Mouse (Mus musculus): ENCODE measurements around the gene Ccdc181. TPM values are rescaled to one million over a fixed set of nuclear protein-coding genes. Genes with fewer than 3 reads are reported as not detected.
A peak's percentile ranks its signal among the peaks of the same experiment; 100 is the strongest.

Ccdc181 gene
- polyA plus RNA-seq, 1 experiment from 2014 or later: 22.3 TPM

DNA sequence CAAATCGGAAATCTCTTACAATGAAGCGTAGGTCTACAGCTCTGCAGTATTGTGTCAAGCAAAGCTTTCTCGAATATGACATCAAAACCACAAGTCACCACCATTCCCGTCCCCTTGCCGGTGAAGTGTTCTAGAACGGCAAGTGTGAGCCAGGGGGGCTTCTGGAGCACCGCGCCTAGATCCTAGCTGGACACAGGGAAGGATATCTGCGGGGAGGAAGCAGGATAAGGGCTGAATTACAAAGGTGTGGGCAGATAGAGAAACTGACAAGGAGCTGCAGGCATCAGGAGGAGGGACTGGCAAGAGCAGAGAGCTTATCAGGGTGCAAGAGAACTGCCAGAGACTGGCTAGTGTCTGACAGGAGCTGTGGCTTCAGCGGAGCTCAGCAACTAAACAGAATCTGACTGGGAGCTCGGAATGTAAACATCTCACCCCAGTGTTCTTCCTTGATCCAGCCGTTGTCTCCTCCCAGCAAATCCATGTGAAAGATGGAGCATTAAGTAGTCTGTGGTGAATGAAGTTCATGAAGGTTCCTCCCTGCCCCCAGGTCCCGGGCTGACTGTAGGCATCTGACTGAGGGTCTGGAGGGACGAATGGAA, 44.3 kb downstream of the Ccdc181 start:
- WGBS: 88% methylated on average over 14 of the region's 14 CpGs
- H3K27ac ChIP-seq (replicated peaks): no peak overlapping the region
- no peaks in the 10 kb centered on the region for H3K9me3 ChIP-seq
- ATAC-seq (replicated peaks): no peak
- no peak overlapping the region for H3K9ac ChIP-seq (replicated peaks)
- no peak overlapping the region for H3K4me3 ChIP-seq
- no peak overlapping the region for H3K4me2 ChIP-seq (replicated peaks)
- H3K36me3 ChIP-seq: no peaks in the 10 kb centered on the region
- no peaks in the 10 kb centered on the region; the same call in 1 of the 2 replicates for H3K4me1 ChIP-seq
- H3K27me3 ChIP-seq: no peaks in the 10 kb centered on the region

DNA sequence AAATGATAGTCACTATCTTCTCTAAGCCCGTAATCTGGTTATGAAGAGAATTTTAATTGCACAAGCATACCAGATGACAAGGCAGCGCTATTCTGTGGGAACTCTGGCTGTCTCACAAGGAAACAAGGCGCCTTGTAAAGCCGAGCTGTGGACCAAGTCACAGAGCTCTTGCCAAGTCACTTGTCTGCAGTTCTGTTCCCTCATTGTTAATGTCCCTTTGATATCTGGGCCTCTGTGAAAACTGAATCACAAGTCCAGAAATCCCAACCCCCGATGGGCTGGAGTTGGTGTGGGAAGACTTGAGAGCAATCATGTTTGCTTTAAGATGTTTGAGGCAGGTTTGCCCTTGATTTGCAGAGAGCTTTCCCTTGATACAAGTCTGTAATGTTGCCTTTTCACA, 45.3 kb downstream of the Ccdc181 start:
- ATAC-seq (replicated peaks): peak; percentile 47; the same call in 1 of the 2 replicates

DNA sequence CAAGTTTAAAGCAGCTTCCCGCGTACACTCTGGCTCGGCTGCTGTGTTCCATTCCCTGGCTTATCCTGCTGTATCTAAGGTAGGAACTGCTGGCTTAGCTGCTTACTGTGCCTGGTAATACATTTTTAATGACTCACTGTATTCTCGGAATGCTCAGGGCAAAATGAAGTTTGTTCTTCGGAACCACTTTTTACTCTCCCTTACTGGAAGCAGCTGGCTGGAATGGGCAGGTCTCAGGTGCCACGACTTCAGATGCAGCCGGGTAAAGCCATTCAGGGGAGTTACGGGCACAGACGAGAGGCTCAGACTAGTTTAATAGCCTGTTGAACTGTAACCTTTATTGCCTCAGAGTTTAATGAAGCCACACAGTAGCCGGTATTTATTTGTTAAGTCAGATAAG, 46.0 kb downstream of the Ccdc181 start:
- H3K27ac ChIP-seq (replicated peaks): peak overlapping the region; percentile 46
- 73% methylated on average over 10 of the region's 10 CpGs for whole genome bisulfite sequencing

More for the DNA sequence above, 45.3 kb downstream of the Ccdc181 start:
- H3K27ac ChIP-seq (replicated peaks): peak overlapping the region; percentile 46
- H3K4me3 ChIP-seq: no peak overlapping the region
- no peaks in the 10 kb centered on the region for H3K36me3 ChIP-seq
- 41% methylated on average over 5 of the region's 5 CpGs for WGBS
- H3K9me3 ChIP-seq: no peaks in the 10 kb centered on the region
- H3K4me1 ChIP-seq: no peaks in the 10 kb centered on the region; the same call in 1 of the 2 replicates
- no peaks in the 10 kb centered on the region for H3K27me3 ChIP-seq
- H3K4me2 ChIP-seq (replicated peaks): no peak overlapping the region
- no peak overlapping the region for H3K9ac ChIP-seq (replicated peaks)

DNA sequence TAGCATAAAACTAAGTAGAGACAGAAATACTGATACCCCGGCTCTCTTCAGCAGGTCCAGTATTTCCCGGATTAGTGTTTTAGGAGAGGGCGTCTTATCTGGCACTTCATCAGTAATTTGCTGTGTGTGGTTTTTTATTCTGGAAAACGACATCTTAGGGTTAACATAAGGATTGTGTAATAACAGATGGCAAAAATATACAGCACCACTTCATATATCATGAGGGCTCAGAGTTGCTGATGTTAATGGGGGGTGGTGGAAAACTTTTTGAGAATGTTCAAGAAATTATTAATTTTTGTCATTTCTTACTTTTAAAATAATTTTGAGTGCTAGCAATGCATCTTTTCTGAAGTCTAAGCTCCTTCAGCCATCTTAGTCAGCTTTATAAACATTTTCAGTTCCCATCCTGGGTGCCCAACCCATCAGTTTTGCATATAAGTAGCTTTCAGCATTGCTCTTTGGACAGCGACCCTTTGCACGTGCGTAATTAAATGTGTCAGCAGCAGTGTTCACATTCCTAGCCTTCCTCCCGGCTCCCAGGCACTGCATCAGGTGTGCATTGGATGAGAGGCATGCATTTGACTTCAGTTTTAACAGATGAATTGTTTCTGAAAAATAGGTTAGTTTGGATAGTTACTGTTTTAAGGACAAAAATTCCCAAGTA, 47.7 kb downstream of the Ccdc181 start:
- no peaks in the 10 kb centered on the region for H3K27me3 ChIP-seq
- no peak overlapping the region for H3K27ac ChIP-seq (replicated peaks)
- H3K4me2 ChIP-seq (replicated peaks): no peak overlapping the region
- H3K4me3 ChIP-seq: no peak overlapping the region
- ATAC-seq (replicated peaks): no peak
- no peaks in the 10 kb centered on the region for H3K9me3 ChIP-seq
- H3K36me3 ChIP-seq: no peaks in the 10 kb centered on the region
- H3K9ac ChIP-seq (replicated peaks): no peak overlapping the region
- peaks cover 7% of the 10 kb centered on the region for H3K4me1 ChIP-seq
- WGBS: 85% methylated on average over 8 of the region's 8 CpGs

More for the DNA sequence above, 46.0 kb downstream of the Ccdc181 start:
- ATAC-seq (replicated peaks): no peak
- Histone ChIP-seq H3K36me3 (no peaks in the 10 kb centered on the region), H3K4me2 (replicated peaks) (no peak overlapping the region), H3K4me3 (no peak overlapping the region), H3K9me3 (no peaks in the 10 kb centered on the region), H3K9ac (replicated peaks) (no peak overlapping the region), H3K4me1 (no peaks in the 10 kb centered on the region; the same call in 1 of the 2 replicates), H3K27me3 (no peaks in the 10 kb centered on the region)

DNA sequence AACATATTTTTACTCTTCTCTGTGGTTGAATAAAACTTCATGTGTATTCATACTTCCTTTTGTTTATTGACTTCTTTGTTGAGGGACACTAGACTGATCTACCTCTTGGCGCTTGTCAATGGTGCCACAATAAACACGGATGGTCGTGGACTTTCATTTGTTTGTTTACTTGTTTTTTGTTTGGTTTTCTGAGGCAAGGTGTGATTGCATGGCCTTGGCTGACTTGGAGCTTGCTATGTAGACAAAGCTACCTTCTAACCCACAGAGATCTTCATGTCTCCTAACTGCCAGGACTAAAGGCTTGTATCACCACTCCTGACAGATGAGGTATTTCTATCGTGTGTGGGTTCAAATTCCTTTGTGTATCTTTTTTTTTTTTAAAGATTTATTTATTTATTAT, 48.8 kb downstream of the Ccdc181 start:
- H3K9me3 ChIP-seq: no peaks in the 10 kb centered on the region
- H3K4me3 ChIP-seq: no peak overlapping the region
- H3K27ac ChIP-seq (replicated peaks): no peak overlapping the region
- H3K36me3 ChIP-seq: no peaks in the 10 kb centered on the region
- H3K4me2 ChIP-seq (replicated peaks): no peak overlapping the region
- 95% methylated on average over 4 of the region's 4 CpGs for WGBS
- H3K27me3 ChIP-seq: no peaks in the 10 kb centered on the region
- no peak for ATAC-seq (replicated peaks)
- H3K4me1 ChIP-seq: peaks cover 7% of the 10 kb centered on the region
- H3K9ac ChIP-seq (replicated peaks): no peak overlapping the region

DNA sequence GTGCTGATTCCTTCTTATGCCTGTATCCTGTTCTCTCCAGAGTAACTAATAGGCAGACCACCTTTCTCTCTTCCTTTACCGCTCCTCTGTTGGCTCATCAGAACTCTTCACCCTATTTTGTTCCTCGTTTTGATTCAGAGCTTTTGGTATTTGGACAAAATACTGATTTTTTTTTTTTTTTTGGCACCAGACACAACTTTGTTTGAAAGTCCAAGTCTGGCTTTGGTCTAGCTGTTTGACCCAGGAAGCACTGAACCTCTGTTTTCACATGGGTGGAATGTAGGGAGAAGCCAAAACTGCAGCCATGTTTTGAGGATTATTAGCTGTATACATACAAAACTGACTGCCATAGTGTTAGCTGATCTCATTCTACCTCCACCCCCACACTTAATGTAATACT, 49.5 kb downstream of the Ccdc181 start:
- peaks cover 7% of the 10 kb centered on the region for H3K4me1 ChIP-seq
- WGBS: 82% methylated on average over 2 of the region's 2 CpGs
- H3K4me2 ChIP-seq (replicated peaks): no peak overlapping the region
- no peak overlapping the region for H3K4me3 ChIP-seq
- no peaks in the 10 kb centered on the region for H3K9me3 ChIP-seq
- no peaks in the 10 kb centered on the region for H3K36me3 ChIP-seq
- H3K27me3 ChIP-seq: no peaks in the 10 kb centered on the region
- H3K27ac ChIP-seq (replicated peaks): no peak overlapping the region
- no peak for ATAC-seq (replicated peaks)
- H3K9ac ChIP-seq (replicated peaks): no peak overlapping the region

DNA sequence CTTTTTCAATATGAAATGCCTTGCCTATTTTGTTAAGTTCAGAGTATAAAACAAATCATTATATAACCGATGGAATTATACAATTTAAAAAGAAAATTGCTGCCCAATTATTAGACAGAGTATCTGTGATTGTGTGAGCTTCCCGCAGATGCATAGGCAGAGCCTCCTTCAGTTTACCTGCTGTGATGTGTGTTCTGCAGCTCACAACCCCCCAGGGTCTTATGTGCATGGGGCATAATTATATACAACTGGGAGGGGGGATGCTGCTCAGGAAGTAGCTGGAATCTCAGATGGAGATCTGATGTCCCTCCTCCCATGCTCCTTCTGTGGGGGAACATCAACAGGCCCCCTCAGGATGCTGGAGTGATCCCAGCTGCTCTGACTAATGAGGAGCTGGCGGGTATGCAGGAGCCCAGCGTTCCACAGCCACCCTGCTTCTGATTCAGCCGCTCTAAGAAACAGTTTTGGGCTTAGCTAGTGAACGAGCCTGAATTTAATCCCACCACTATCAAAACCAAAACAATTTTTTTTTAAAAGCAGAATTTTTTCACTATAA, 51.3 kb downstream of the Ccdc181 start:
- Histone ChIP-seq H3K9ac (replicated peaks) (no peak overlapping the region), H3K4me2 (replicated peaks) (no peak overlapping the region), H3K36me3 (no peaks in the 10 kb centered on the region), H3K4me1 (peaks cover 7% of the 10 kb centered on the region), H3K27me3 (no peaks in the 10 kb centered on the region), H3K9me3 (no peaks in the 10 kb centered on the region), H3K4me3 (no peak overlapping the region), H3K27ac (replicated peaks) (no peak overlapping the region)
- peak; percentile 72 for ATAC-seq (replicated peaks)
- WGBS: 48% methylated on average over 6 of the region's 6 CpGs

DNA sequence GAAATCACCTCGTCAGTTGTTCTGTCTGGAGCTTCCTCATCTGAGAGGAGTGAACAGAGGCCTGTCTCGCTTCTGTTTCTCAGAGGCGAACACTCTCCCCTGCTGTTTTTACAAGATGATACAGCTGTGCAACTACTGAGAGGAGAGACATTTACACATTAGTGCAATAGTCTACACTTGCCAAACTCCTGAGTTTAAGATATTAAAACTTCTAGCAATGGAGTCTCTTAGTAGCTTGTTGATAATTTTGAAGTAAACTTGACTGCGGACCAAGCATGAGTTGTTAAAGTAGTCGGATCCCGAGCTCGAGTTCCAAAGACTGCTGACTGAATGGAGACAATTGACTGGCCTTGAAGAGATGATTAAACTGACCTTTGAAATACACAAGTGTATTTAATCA, 52.4 kb downstream of the Ccdc181 start:
- H3K4me3 ChIP-seq: no peak overlapping the region
- 68% methylated on average over 7 of the region's 7 CpGs for WGBS
- H3K4me1 ChIP-seq: peaks cover 7% of the 10 kb centered on the region
- H3K4me2 ChIP-seq (replicated peaks): no peak overlapping the region
- no peak overlapping the region for H3K27ac ChIP-seq (replicated peaks)
- H3K9me3 ChIP-seq: no peaks in the 10 kb centered on the region
- H3K36me3 ChIP-seq: no peaks in the 10 kb centered on the region
- no peak for ATAC-seq (replicated peaks)
- no peak overlapping the region for H3K9ac ChIP-seq (replicated peaks)
- H3K27me3 ChIP-seq: no peaks in the 10 kb centered on the region

DNA sequence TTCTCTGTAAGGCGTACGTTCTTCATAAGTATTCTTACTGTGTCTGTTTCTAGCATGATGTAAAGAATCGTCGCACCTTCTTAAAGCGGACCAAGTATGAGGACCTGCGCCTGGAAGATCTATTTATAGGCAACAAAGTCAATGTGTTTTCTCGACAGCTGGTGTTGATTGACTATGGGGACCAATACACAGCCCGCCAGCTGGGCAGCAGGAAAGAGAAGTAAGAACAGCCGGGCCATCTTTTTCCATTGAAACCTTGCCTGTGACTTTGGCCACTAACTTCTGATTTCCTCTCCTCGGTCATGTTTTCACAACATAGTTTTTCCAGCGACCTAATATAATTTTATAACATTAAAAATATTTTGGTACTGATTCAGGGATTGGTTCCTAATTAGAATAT, 57.2 kb downstream of the Ccdc181 start:
- Histone ChIP-seq H3K9me3 (no peaks in the 10 kb centered on the region), H3K27ac (replicated peaks) (no peak overlapping the region), H3K36me3 (peaks cover 4% of the 10 kb centered on the region; the same call in 1 of the 2 replicates), H3K4me1 (no peaks in the 10 kb centered on the region), H3K9ac (replicated peaks) (no peak overlapping the region), H3K4me3 (no peak overlapping the region), H3K4me2 (replicated peaks) (no peak overlapping the region), H3K27me3 (no peaks in the 10 kb centered on the region)
- no peak for ATAC-seq (replicated peaks)
- WGBS: 90% methylated on average over 11 of the region's 11 CpGs

DNA sequence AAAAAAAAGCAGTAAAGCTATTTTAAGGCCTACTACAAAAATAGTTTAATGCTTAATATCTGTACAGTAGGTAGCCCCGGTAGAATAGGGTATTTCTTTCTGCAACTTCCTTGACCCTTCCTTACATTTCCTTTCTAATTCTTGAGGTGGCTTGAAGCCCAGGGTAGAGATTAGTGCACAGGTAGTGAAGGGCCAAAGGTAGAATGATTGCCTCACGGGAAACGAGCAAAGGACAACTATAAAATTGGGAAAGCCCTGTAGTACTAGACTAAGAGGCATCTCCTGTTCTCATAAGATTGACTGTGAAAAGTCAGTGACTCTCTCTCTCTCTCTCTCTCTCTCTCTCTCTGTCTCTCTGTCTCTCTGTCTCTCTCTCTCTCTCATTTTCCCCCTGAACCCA, 60.0 kb downstream of the Ccdc181 start:
- H3K4me2 ChIP-seq (replicated peaks): no peak overlapping the region
- H3K27me3 ChIP-seq: no peaks in the 10 kb centered on the region
- no peak overlapping the region for H3K9ac ChIP-seq (replicated peaks)
- no peaks in the 10 kb centered on the region for H3K9me3 ChIP-seq
- peaks cover 4% of the 10 kb centered on the region; the same call in 1 of the 2 replicates for H3K36me3 ChIP-seq
- no peak overlapping the region for H3K27ac ChIP-seq (replicated peaks)
- ATAC-seq (replicated peaks): no peak
- no peak overlapping the region for H3K4me3 ChIP-seq
- WGBS: 94% methylated on average over 3 of the region's 3 CpGs
- H3K4me1 ChIP-seq: no peaks in the 10 kb centered on the region

DNA sequence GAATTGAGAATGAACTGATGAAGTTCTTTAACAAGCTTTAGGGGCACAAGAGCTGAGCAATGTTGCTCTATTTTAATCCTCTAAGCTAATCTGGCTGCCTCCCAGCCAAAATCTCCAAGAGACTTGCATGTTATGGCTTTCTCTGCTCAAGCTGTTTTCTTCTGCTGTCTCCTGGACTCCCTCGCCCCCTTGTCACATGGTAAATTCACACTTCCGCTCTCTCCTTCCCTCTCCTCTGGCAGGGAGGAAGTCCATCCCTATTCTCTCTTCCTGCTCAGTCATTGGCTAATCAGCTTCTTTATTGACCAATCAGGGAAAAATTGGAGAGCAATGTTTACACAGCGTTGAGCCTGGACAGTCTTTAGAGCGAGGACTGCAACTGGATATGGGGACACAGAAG, 60.5 kb downstream of the Ccdc181 start:
- H3K9ac ChIP-seq (replicated peaks): no peak overlapping the region
- no peaks in the 10 kb centered on the region for H3K27me3 ChIP-seq
- no peak overlapping the region for H3K4me2 ChIP-seq (replicated peaks)
- H3K36me3 ChIP-seq: peaks cover 4% of the 10 kb centered on the region; the same call in 1 of the 2 replicates
- 85% methylated on average over 4 of the region's 4 CpGs for WGBS
- H3K4me3 ChIP-seq: no peak overlapping the region
- no peak for ATAC-seq (replicated peaks)
- H3K9me3 ChIP-seq: no peaks in the 10 kb centered on the region
- H3K27ac ChIP-seq (replicated peaks): no peak overlapping the region
- H3K4me1 ChIP-seq: no peaks in the 10 kb centered on the region

All from forebrain, embryonic 15.5 days (tissue).